Mouse (Mus musculus) heart, postnatal 0 days (tissue): Measurements from ENCODE around the gene Bbx.

ENCODE experiments used
- CTCF ChIP-seq: IDR thresholded peaks from 2 replicates; pipeline ENCODE4 v1.5.1; 2016; ENCODE audit warnings: antibody characterized with exemption, control low read depth, low read depth
- EP300 ChIP-seq: IDR thresholded peaks from 2 replicates; pipeline ENCODE4 v1.6.1; 2016; ENCODE audit warnings: antibody characterized with exemption, low read depth

- TF ChIP-seq EP300: no peak
- TF ChIP-seq CTCF: no peak
Measured at GRCm38 (mm10) chr16:50380232-50380631, 52.0 kb downstream of the Bbx start.
